Mouse (Mus musculus): ENCODE measurements around the gene Amy2a5.
"Not testable (repeated sequence)": the region's sequence is repeated elsewhere in the genome, so short reads cannot be mapped to it uniquely, and the experiment has no call there.

Amy2a5 gene

GRCm38 (mm10) chr3:113258737-113259136 is at the start of gene Amy2a5:
Gene Amy2a5, minus strand, starts transcription at chr3:113258837.
- not testable (repeated sequence) for DNase-seq

GRCm38 (mm10) chr3:113291349-113291748 is 32.7 kb upstream of the Amy2a5 start, which contains the start of gene Amy2a4:
Gene Amy2a4, minus strand, starts transcription at chr3:113291449.
- DNase-seq, result not testable (repeated sequence)

- not testable (repeated sequence) for DNase-seq
These were observed 21.6 kb upstream of the Amy2a5 start for GRCm38 (mm10) chr3:113280285-113280684.

GRCm38 (mm10) chr3:113279586-113279985 is 20.9 kb upstream of the Amy2a5 start:
- not testable (repeated sequence) for DNase-seq

- DNase-seq, result no peak
These were observed 31.5 kb downstream of the Amy2a5 start for GRCm38 (mm10) chr3:113227115-113227514.

Data from cerebellum, postnatal 36 days (tissue).